Mouse (Mus musculus) liver, embryonic 11.5 days (tissue): ENCODE measurements around the gene Slc25a33. TPM values are rescaled to one million over a fixed set of nuclear protein-coding genes. Genes with fewer than 3 reads are reported as not detected.
"Not testable (repeated sequence)": the region's sequence is repeated elsewhere in the genome, so short reads cannot be mapped to it uniquely, and the experiment has no call there.

Experiments used
- ATAC-seq: fragments of 200-750 bp; cut with Nextera tagmentation; replicated peaks from 2 replicates; pipeline ENCODE4 v1.8.0; 2017; ENCODE audit warnings: moderate number of reproducible peaks, mild to moderate bottlenecking, moderate TSS enrichment, moderate library complexity; ENCODE audit not compliant: low FRiP score
- DNase-seq: peaks from one replicate; pipeline ENCODE4 v3.0.0-alpha.2; 2017; ENCODE audit warnings: low spot score
- H3K27ac ChIP-seq: fragments of 300-500 bp; sonication (generic); 2 replicates; pipeline ENCODE4 v1.5.1; 2014; ENCODE audit warnings: mild to moderate bottlenecking, low read depth, low read length, control low read depth
- H3K27me3 ChIP-seq: fragments of 300-500 bp; sonication (generic); replicated peaks from 2 replicates; pipeline ENCODE4 v1.6.1; 2014; ENCODE audit warnings: low read length, mixed read lengths; ENCODE audit not compliant: control insufficient read depth, insufficient read depth
- H3K36me3 ChIP-seq: fragments of 300-500 bp; sonication (generic); 2 replicates; pipeline ENCODE4 v1.6.1; 2014; ENCODE audit warnings: mild to moderate bottlenecking, low read length, moderate library complexity, mixed read lengths; ENCODE audit not compliant: control insufficient read depth, insufficient read depth
- H3K4me1 ChIP-seq: fragments of 300-500 bp; sonication (generic); replicated peaks from 2 replicates; pipeline ENCODE4 v1.6.1; 2014; ENCODE audit warnings: low read length, mixed read lengths; ENCODE audit not compliant: control insufficient read depth, insufficient read depth
- H3K4me2 ChIP-seq: fragments of 300-500 bp; sonication (generic); 2 replicates; pipeline ENCODE4 v1.6.1; 2014; ENCODE audit warnings: mild to moderate bottlenecking, control low read depth, moderate library complexity
- H3K4me3 ChIP-seq: fragments of 300-500 bp; sonication (generic); 2 replicates; pipeline ENCODE4 v1.5.1; 2014; ENCODE audit warnings: low read depth, low read length, control low read depth
- H3K9ac ChIP-seq: fragments of 300-500 bp; sonication (generic); 2 replicates; pipeline ENCODE4 v1.6.1; 2014; ENCODE audit warnings: low read depth, low read length, control low read depth
- H3K9me3 ChIP-seq: fragments of 300-500 bp; sonication (generic); 2 replicates; pipeline ENCODE4 v1.6.1; 2016; ENCODE audit warnings: low read length, inconsistent platforms, mixed read lengths; ENCODE audit not compliant: control insufficient read depth
- WGBS: fragments of 180-500 bp; shearing (Covaris S2); extraction: QIAGEN DNeasy Blood & Tissue Kit; methylation state at CpG from one replicate; pipeline ENCODE4 v1.1.7; 2014; 5-methylcytosine and 5-hydroxymethylcytosine counted together
- polyA plus RNA-seq: library from polyadenylated mRNA; unstranded; fragments of >200 nt; fragmentation: Nextera tagmentation; extraction: Ambion mirVana; gene quantifications from 2 replicates; pipeline ENCODE4 v1.2.1, GENCODE M21; 2014

Gene Slc25a33
- polyA plus RNA-seq, 1 experiment from 2014 or later, result 23.2 TPM

DNA sequence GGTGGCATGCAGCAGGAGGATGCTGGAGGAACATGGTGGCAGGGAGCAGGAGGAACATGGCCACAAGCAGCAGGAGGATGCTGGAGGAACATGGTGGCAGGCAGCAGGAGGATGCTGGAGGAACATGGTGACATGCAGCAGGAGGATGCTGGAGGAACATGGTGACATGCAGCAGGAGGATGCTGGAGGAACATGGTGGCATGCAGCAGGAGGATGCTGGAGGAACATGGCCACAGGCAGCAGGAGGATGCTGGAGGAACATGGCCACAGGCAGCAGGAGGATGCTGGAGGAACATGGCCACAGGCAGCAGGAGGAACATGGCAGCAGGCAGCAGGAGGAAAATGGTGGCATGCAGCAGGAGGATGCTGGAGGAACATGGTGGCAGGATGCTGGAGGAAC is 36.3 kb upstream of the Slc25a33 start:
- H3K27ac ChIP-seq, H3K9me3 ChIP-seq, H3K4me3 ChIP-seq, H3K36me3 ChIP-seq, ATAC-seq, H3K9ac ChIP-seq, H3K4me1 ChIP-seq, H3K4me2 ChIP-seq, DNase-seq: not testable (repeated sequence)
- peaks cover 18% of the 10 kb centered on the region for H3K27me3 ChIP-seq

DNA sequence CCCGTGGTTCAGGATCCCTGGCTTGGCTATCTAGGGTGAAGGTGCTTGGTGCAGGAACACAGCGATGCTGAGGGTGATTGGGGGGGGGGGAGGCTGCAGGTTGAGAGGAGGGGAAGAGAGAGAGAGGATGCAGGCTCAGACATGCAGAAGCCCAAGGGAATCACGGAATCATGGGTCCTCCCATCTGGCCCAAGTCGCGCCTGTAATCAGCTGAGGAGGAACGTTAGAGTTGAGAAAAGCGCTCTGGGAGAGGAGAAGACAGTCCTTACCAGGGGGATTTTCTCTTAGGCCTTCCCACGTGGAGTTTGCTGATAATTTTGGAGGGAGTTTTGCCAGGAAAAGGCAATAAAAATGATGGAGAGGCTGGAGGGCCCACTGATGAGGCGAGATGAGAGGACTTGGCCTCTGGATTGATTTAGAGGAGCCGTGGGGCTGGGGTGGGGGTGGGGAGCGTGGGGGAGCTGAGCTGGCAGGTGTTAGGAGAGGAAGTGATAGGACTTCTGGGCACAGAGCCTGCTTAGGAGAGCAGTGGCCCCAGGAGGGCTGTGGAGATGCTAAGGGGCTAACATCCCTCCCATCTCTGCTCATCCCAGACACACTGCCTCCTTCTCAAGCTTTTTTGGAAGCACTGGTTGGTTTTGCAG is 34.6 kb upstream of the Slc25a33 start:
- Histone ChIP-seq H3K4me3 (no peak overlapping the region), H3K9me3 (no peaks in the 10 kb centered on the region), H3K4me1 (no peaks in the 10 kb centered on the region), H3K9ac (no peak overlapping the region), H3K36me3 (no peaks in the 10 kb centered on the region), H3K4me2 (no peak overlapping the region), H3K27me3 (peaks cover 18% of the 10 kb centered on the region), H3K27ac (no peak overlapping the region)
- 27% methylated on average over 11 of the region's 11 CpGs for WGBS
- ATAC-seq (no peak), DNase-seq (no peak)

DNA sequence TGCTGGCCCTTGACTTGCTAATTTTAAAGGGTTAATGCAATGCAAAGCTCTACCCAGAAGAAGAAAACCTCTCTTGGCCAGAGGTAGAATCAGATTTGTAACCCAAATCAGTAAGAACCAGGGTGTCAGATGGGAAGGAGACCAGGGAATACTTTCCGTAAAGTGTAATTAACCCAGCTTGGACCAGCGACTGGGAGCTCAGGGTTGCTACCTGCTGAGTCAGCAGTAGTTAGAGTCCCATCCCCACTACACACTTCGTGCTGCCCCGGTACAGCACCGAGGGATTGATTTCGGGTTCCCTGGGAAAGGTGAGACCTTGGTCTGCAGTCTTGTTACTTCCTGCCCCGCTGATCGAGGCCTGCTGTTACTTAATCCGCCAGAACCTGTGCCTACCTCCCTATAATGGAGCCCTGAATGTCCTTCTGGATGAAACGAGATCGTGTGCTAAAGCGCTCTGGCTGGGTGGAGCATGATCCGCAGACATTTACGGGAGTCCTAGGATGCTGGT is 34.0 kb upstream of the Slc25a33 start:
- Histone ChIP-seq H3K27me3 (peaks cover 18% of the 10 kb centered on the region), H3K9me3 (no peaks in the 10 kb centered on the region), H3K36me3 (no peaks in the 10 kb centered on the region), H3K4me3 (no peak overlapping the region), H3K4me2 (no peak overlapping the region), H3K9ac (no peak overlapping the region), H3K27ac (no peak overlapping the region), H3K4me1 (no peaks in the 10 kb centered on the region)
- DNase-seq, result no peak
- WGBS, result 40% methylated on average over 14 of the region's 14 CpGs
- ATAC-seq, result no peak

DNA sequence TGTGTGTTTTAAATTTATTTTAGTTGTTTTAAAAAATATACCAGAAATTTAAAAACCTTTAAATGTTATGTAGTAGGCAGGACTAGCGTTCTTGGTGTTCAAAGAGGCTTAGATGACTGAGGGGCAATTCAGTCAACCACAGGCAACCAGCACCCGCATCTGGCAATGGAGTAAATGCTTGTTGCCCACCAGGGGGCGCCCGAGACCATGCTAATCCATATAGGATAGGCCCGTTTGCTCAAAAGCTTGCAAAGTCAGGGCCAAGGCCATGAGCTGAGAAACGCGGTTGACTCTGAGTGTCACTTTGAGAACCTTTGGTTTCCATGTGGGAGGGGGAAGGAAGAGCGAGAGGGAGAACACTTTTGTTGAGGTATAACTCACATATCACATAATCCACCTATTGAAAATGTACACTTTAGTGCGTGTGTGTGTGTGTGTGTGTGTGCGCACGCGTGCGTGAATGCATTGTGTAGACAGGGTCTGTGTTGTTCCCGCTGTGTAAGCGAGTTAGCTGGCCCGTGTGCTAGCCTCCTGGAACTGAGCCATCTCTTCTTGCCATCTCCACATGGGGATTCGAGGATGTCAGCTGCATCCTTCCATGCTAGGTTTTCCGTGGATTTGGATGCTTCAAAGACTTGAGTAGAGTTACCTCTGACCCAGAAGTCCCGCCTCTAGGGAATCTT is 32.8 kb upstream of the Slc25a33 start:
- Histone ChIP-seq H3K27me3 (peaks cover 16% of the 10 kb centered on the region), H3K9me3 (no peaks in the 10 kb centered on the region), H3K9ac (no peak overlapping the region), H3K4me1 (no peaks in the 10 kb centered on the region), H3K36me3 (no peaks in the 10 kb centered on the region), H3K4me2 (no peak overlapping the region), H3K27ac (no peak overlapping the region), H3K4me3 (no peak overlapping the region)
- 51% methylated on average over 19 of the region's 19 CpGs for WGBS
- peak; percentile 86 for DNase-seq
- ATAC-seq, result peak; percentile 47; the same call in 1 of the 2 replicates

DNA sequence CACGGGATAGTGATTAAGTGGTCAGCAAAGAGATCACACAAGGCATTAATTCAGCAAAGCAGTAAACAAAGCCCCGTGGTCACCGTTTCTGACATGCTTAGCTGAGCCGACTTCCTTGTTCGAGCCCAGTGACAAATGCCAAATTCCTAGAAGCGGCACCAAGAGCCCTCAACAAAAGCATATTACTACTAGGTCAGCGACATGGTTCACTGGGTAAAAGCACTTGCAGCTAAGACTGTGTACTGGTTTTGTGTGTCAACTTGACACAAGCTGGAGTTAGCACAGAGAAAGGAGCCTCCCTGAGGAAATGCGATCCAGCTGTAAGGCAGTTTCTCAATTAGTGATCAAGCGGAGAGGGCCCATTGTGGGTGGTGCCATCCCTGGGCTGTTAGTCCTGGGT is 28.2 kb upstream of the Slc25a33 start:
- WGBS, result 75% methylated on average over 9 of the region's 9 CpGs
- H3K27ac ChIP-seq, result no peak overlapping the region
- peaks cover 5% of the 10 kb centered on the region for H3K4me1 ChIP-seq
- H3K4me3 ChIP-seq, result no peak overlapping the region
- no peaks in the 10 kb centered on the region for H3K27me3 ChIP-seq
- no peak for DNase-seq
- H3K36me3 ChIP-seq, result no peaks in the 10 kb centered on the region
- no peaks in the 10 kb centered on the region for H3K9me3 ChIP-seq
- H3K9ac ChIP-seq, result no peak overlapping the region
- ATAC-seq, result no peak
- H3K4me2 ChIP-seq, result no peak overlapping the region

DNA sequence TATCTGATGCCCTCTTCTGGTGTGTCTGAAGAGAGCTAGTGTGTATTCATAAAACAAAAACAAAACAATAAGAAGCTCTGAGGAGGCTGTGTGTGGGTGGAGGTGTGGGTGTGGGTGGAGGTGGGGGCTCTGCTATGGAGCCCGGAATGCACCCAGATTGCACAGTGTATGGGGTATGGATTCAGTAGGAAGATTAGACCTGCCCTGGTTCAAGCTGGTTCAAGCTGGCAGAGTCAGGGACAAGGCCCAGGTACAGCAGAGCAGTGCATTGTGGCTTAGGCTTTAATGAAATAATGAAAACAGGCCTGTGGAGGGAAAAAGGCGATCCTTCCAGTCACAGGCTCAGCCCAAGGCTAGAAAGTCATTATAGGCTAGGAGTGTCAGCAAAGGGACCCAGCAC is 26.5 kb upstream of the Slc25a33 start:
- Histone ChIP-seq H3K4me1 (peaks cover 12% of the 10 kb centered on the region), H3K9me3 (no peaks in the 10 kb centered on the region), H3K4me2 (no peak overlapping the region), H3K27ac (no peak overlapping the region), H3K36me3 (no peaks in the 10 kb centered on the region), H3K27me3 (no peaks in the 10 kb centered on the region), H3K9ac (no peak overlapping the region), H3K4me3 (no peak overlapping the region)
- WGBS, result 74% methylated on average over 2 of the region's 2 CpGs
- no peak for DNase-seq
- no peak for ATAC-seq

DNA sequence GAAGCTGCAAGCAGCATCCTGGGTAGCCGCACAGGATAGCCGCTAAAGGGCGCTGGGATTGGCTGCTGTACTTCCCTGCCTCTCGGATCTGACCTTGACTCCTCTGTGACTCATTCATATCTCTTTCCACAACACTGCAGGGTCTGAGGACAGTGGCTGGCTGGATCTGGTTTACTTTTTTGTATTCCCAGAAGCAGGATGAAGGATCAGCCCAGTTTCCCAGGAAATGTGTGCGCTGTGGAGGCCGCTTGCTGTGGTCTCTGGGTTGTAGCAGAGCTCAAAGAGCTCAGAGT is 26.0 kb upstream of the Slc25a33 start:
- DNase-seq (no peak), ATAC-seq (0 out of 2 replicates have a peak, but pooled peaks have one; percentile 18)
- Histone ChIP-seq H3K4me2 (no peak overlapping the region), H3K27ac (no peak overlapping the region), H3K4me3 (no peak overlapping the region), H3K36me3 (no peaks in the 10 kb centered on the region), H3K4me1 (peaks cover 12% of the 10 kb centered on the region), H3K9me3 (no peaks in the 10 kb centered on the region), H3K27me3 (no peaks in the 10 kb centered on the region), H3K9ac (no peak overlapping the region)
- WGBS, result 73% methylated on average over 6 of the region's 6 CpGs

DNA sequence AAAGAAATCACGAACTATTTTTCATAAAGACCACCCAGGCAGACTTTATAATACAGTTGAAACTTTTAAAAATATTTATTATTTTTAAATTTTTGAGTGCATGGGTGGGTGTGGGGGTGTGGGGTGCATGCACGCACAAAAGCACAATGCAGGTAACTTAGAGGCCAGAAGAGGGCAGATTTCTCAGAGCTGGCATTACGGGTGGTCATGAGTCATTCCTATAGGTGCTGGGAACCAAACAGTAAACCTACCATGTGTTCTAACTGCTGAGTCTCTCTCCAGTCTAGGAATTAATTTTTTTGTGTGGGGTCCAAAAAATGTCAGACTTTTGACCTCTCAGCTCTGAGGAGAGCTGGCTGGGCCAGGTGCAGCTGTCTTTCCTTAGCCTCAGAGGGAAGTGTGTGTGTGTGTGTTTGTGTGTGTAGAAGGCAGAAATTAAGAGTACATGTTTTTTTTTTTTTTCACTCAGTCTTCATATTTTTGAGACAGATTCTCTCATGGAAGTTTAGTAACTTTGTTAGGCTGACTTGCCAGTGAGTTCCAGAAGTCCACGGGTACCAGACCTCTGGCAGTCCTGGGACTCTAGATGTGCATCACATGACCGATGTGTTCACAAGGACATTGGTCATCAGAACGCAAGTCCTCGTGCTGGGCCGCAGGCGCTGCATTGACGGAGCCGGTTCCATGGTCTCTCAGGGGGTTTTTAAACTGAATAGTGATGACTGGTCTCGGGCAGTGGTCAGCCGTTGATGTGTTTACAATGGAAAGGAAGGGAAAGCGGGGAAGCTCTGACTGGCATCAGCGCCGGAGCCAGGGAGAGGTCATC is 25.5 kb upstream of the Slc25a33 start:
- 0 out of 2 replicates have a peak, but pooled peaks have one; percentile 11 for ATAC-seq

More for the DNA sequence above, 25.5 kb upstream of the Slc25a33 start:
- H3K36me3 ChIP-seq, result no peaks in the 10 kb centered on the region
- peak overlapping the region; percentile 66; the same call in 1 of the 2 replicates for H3K27ac ChIP-seq
- H3K27me3 ChIP-seq, result no peaks in the 10 kb centered on the region
- peaks cover 12% of the 10 kb centered on the region for H3K4me1 ChIP-seq
- no peak for DNase-seq
- H3K9me3 ChIP-seq, result no peaks in the 10 kb centered on the region
- no peak overlapping the region for H3K4me2 ChIP-seq
- H3K4me3 ChIP-seq, result no peak overlapping the region
- 80% methylated on average over 16 of the region's 16 CpGs for WGBS
- no peak overlapping the region for H3K9ac ChIP-seq
